Mouse (Mus musculus) neural tube, embryonic 11.5 days (tissue): ENCODE results near the gene Utp6. TPM values are rescaled to one million over a fixed set of nuclear protein-coding genes. Genes with fewer than 3 reads are reported as not detected.

Experiments used
- ATAC-seq: fragments of 200-750 bp; cut with Nextera tagmentation; 2 replicates; pipeline ENCODE4 v1.8.0; 2017; ENCODE audit warnings: moderate number of reproducible peaks, mild to moderate bottlenecking, moderate TSS enrichment, moderate library complexity; ENCODE audit not compliant: insufficient read depth, low FRiP score, low TSS enrichment
- DNase-seq: peaks from one replicate; pipeline ENCODE4 v3.0.0-alpha.2; 2015; ENCODE audit warnings: low spot score
- H3K27ac ChIP-seq: fragments of 300-500 bp; sonication (generic); 2 replicates; pipeline ENCODE4 v1.5.1; 2014; ENCODE audit warnings: low read depth, mild to moderate bottlenecking, low read length
- H3K27me3 ChIP-seq: fragments of 300-500 bp; sonication (generic); 2 replicates; pipeline ENCODE4 v1.6.1; 2014; ENCODE audit warnings: mild to moderate bottlenecking, low read length, mixed read lengths; ENCODE audit not compliant: control insufficient read depth, insufficient read depth
- H3K36me3 ChIP-seq: fragments of 300-500 bp; sonication (generic); 2 replicates; pipeline ENCODE4 v1.6.1; 2014; ENCODE audit warnings: mild to moderate bottlenecking, low read length, moderate library complexity, mixed read lengths; ENCODE audit not compliant: control insufficient read depth, insufficient read depth
- H3K4me1 ChIP-seq: fragments of 300-500 bp; sonication (generic); 2 replicates; pipeline ENCODE4 v1.6.1; 2014; ENCODE audit warnings: low read length, mixed read lengths; ENCODE audit not compliant: control insufficient read depth, insufficient read depth
- H3K4me2 ChIP-seq: fragments of 300-500 bp; sonication (generic); 2 replicates; pipeline ENCODE4 v1.6.1; 2014; ENCODE audit warnings: low read depth, mild to moderate bottlenecking, moderate library complexity
- H3K4me3 ChIP-seq: fragments of 300-500 bp; sonication (generic); 2 replicates; pipeline ENCODE4 v1.5.1; 2014; ENCODE audit warnings: low read depth, low read length
- H3K9ac ChIP-seq: fragments of 300-500 bp; sonication (generic); 2 replicates; pipeline ENCODE4 v1.6.1; 2014; ENCODE audit warnings: mild to moderate bottlenecking, low read length
- H3K9me3 ChIP-seq: fragments of 300-500 bp; sonication (generic); 2 replicates; pipeline ENCODE4 v1.6.1; 2016; ENCODE audit warnings: low read length; ENCODE audit not compliant: control insufficient read depth
- WGBS: fragments of 180-500 bp; shearing (Covaris S2); extraction: QIAGEN DNeasy Blood & Tissue Kit; methylation state at CpG from one replicate; pipeline ENCODE4 v1.1.7; 2014; 5-methylcytosine and 5-hydroxymethylcytosine counted together
- polyA plus RNA-seq: library from polyadenylated mRNA; unstranded; fragments of >200 nt; fragmentation: Nextera tagmentation; extraction: Ambion mirVana; gene quantifications from 2 replicates; pipeline ENCODE4 v1.2.1, GENCODE M21; 2014

The Utp6 gene
- polyA plus RNA-seq, 1 experiment from 2014 or later: 84.3 TPM

DNA sequence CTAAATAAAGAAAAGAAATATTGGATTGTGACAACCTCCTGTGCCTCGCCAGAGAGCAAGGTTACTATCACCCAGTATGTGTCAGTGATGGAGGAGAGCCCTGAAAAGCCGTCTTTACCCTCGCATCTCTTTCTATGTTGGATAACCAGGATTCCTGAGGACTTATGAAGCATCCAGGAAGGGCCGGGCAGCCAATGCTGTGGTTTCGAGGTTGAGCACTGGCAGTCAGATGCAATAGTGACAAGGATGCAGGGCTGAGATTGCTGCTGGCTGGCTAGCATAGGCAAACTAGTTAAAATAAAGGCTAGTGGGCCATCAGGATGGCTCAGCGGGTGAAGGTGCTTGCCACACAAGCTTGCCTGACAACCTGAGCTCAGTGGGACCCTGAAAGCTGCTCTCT is 61.0 kb downstream of the Utp6 start:
- DNase-seq (no peak), ATAC-seq (no peak)
- no peak overlapping the region for H3K27ac ChIP-seq
- 87% methylated on average over 6 of the region's 6 CpGs for WGBS
- H3K4me1 ChIP-seq: no peaks in the 10 kb centered on the region
- no peak overlapping the region for H3K4me2 ChIP-seq
- H3K36me3 ChIP-seq: no peaks in the 10 kb centered on the region
- H3K9ac ChIP-seq: no peak overlapping the region
- H3K4me3 ChIP-seq: no peak overlapping the region
- no peaks in the 10 kb centered on the region for H3K27me3 ChIP-seq
- no peaks in the 10 kb centered on the region for H3K9me3 ChIP-seq

DNA sequence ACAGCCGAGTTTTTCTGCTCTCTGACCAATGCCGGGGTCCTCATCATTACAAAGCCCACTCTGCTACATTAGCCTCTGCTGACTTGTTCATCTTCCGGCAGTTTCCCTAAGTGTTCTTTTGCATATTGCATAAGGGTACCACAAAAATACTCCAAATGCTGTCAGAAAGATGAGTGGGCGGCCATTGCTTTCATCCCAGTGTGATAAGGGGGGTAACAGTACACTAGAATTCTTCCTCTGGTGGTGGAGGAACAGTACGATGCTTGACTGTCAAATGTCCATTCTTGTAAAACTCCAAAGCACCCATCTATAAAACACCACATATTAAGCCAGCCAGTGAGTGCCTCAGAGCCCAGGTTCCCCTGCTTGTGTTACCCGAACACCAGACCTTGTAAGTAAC is 69.9 kb downstream of the Utp6 start:
- no peaks in the 10 kb centered on the region for H3K36me3 ChIP-seq
- no peak overlapping the region for H3K4me2 ChIP-seq
- no peak for ATAC-seq
- no peak overlapping the region for H3K27ac ChIP-seq
- H3K27me3 ChIP-seq: no peaks in the 10 kb centered on the region
- H3K4me1 ChIP-seq: no peaks in the 10 kb centered on the region
- no peaks in the 10 kb centered on the region for H3K9me3 ChIP-seq
- 90% methylated on average over 6 of the region's 6 CpGs for WGBS
- H3K9ac ChIP-seq: no peak overlapping the region
- H3K4me3 ChIP-seq: no peak overlapping the region
- no peak for DNase-seq

DNA sequence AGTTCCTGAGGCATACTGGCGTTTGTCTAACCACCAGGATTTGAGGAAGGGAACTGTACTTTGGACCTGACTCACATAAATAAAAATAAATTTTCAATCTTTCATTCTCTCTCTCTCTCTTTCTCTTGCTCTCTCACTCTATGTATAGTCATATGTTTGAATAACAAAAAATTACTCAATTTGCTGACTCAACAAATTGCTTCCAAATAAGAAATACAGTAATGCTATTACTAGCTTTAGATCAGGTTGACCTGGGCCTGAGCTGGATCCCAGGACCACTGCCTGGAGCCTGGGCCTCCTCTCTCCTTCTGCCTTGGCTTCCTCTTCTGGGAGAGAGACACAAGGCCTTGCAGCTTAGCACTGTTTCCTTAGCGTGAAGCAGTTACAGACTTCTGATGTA is 71.4 kb downstream of the Utp6 start:
- Histone ChIP-seq H3K4me2 (no peak overlapping the region), H3K36me3 (no peaks in the 10 kb centered on the region), H3K27ac (no peak overlapping the region), H3K4me1 (no peaks in the 10 kb centered on the region), H3K27me3 (no peaks in the 10 kb centered on the region), H3K9me3 (no peaks in the 10 kb centered on the region), H3K9ac (no peak overlapping the region), H3K4me3 (no peak overlapping the region)
- WGBS: 85% methylated on average over 2 of the region's 2 CpGs
- no peak for DNase-seq
- ATAC-seq: no peak

DNA sequence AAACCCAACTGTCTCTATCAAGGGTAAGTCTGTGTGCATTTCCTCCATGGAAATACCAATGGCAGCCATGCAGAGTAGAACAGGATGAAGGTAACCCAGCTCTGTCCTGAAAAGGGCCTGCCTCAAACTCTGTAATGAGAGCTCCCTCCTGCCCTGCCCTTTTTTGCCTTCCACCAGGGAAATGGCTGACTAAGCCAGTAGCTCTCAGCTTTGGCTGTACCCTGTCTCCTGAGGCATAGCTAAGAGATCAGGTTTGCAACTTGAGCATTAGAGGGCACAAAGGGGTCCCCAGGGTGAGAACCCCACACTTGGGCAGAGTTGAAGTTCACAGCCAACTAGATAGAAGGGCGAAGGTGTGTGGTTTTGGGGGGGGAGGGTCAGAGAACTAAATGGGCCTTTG is 75.2 kb downstream of the Utp6 start:
- Histone ChIP-seq H3K4me3 (no peak overlapping the region), H3K4me2 (no peak overlapping the region), H3K36me3 (no peaks in the 10 kb centered on the region), H3K9ac (no peak overlapping the region), H3K4me1 (no peaks in the 10 kb centered on the region), H3K27me3 (no peaks in the 10 kb centered on the region), H3K27ac (no peak overlapping the region), H3K9me3 (no peaks in the 10 kb centered on the region)
- ATAC-seq: no peak
- DNase-seq: no peak
- 82% methylated on average over 1 of the region's 1 CpGs for WGBS

DNA sequence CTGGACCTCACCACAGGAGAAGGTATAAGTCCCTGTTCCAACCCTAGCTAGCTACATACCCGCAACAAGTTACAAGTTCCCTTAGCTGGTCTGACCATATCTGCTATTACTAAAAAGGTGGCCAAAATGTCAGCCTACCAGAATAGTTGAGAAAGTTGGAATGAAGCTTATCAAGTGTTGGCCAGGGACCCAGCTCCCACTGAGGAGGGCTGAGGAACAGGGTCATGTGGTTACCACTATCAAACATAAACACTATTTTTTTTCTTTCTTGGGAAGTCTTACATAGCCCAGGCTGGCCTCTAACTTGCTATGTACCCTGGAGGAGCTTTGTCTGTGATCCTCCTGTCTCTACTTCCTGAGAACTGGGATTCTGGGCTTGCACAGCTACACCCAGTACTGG is 75.8 kb downstream of the Utp6 start:
- Histone ChIP-seq H3K4me1 (no peaks in the 10 kb centered on the region), H3K9me3 (no peaks in the 10 kb centered on the region), H3K4me2 (no peak overlapping the region), H3K9ac (no peak overlapping the region), H3K27me3 (no peaks in the 10 kb centered on the region), H3K4me3 (no peak overlapping the region), H3K36me3 (no peaks in the 10 kb centered on the region), H3K27ac (no peak overlapping the region)
- WGBS: 96% methylated on average over 1 of the region's 1 CpGs
- DNase-seq: no peak
- ATAC-seq: no peak

DNA sequence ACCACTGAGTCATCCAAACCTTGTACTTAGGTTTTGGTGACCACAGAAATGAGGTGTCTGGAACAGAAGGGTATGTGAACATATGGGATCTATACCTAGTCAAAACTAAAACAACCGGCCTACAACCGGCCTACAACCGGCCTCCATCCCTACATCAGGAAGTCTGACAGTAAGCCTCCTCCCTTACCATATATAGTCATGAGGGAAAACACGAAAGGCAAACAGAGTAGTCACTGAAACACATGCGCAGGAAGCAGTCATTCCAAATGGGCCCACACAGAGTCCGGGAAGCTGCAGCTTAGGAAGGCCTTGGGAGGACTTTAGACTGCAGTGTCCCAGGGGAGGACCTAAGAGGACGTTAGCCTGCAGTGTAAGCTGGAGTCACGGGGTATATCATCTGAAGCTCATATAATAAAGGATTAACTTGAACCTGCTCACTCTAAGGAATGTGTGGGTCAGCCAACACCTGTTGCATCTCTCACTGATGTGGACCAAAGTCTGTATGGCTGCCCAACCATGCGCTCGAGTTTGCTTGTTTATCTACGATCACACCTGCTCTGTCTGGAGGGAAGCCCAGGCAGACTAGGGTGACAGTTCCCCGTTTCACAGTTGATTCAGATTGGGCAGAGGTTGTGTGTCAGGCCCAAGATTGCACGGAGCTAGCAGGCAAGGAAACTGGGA is 76.3 kb downstream of the Utp6 start:
- Histone ChIP-seq H3K4me3 (no peak overlapping the region), H3K9ac (no peak overlapping the region), H3K4me2 (no peak overlapping the region), H3K36me3 (no peaks in the 10 kb centered on the region), H3K27me3 (no peaks in the 10 kb centered on the region), H3K9me3 (no peaks in the 10 kb centered on the region), H3K27ac (no peak overlapping the region), H3K4me1 (no peaks in the 10 kb centered on the region)
- no peak for ATAC-seq
- no peak for DNase-seq
- WGBS: 87% methylated on average over 13 of the region's 13 CpGs

DNA sequence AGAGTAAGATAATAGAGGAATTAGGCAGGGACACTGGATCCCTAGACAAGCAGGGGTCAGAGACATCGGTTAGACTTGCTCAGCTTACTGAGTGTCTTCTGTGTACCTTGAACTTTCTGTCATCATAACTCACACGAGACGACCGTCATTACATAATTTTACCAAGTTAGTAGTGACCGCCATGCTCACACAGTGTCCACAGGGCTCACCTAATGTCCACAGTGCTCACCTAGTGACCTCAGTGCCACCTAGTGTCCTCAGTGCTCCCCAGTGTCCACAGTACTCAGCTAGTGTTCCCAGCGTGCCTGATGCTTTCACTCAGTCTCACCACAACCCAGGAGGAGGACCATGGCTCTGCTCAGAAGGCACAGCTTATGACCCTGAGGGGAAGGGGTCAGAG is 77.4 kb downstream of the Utp6 start:
- no peak for DNase-seq
- Histone ChIP-seq H3K4me2 (no peak overlapping the region), H3K4me3 (no peak overlapping the region), H3K4me1 (no peaks in the 10 kb centered on the region), H3K27ac (no peak overlapping the region), H3K36me3 (no peaks in the 10 kb centered on the region), H3K9ac (no peak overlapping the region), H3K27me3 (no peaks in the 10 kb centered on the region), H3K9me3 (no peaks in the 10 kb centered on the region)
- 86% methylated on average over 6 of the region's 6 CpGs for WGBS
- no peak for ATAC-seq

Other genes starting within 250 kb of the Utp6 start
- gene Suz12, start 30.7 kb upstream of the Utp6 start, polyA plus RNA-seq: 21.3 TPM in 2 replicates
- gene Crlf3, start 118.6 kb upstream of the Utp6 start, polyA plus RNA-seq: 34.6 and 39.2 TPM in 2 replicates
- gene Atad5, start 127.0 kb upstream of the Utp6 start, polyA plus RNA-seq: 14.2 and 15.6 TPM in 2 replicates
- gene Tefm, start 179.8 kb upstream of the Utp6 start, polyA plus RNA-seq: 28.5 and 32.4 TPM in 2 replicates
- gene Adap2, start 191.7 kb upstream of the Utp6 start, polyA plus RNA-seq: 0.84 and 1.5 TPM in 2 replicates
- 2.9 and 3.3 TPM in 2 replicates for gene Rnf135, start 221.5 kb upstream of the Utp6 start, polyA plus RNA-seq
- gene Rhot1, start 246.6 kb upstream of the Utp6 start, polyA plus RNA-seq: 70.6 and 75.8 TPM in 2 replicates